Mouse (Mus musculus): ENCODE data around the gene Wfikkn2.

GRCm38 (mm10) chr11:94228416-94228815, 17.4 kb downstream of the Wfikkn2 start:
- no peak for TF ChIP-seq CTCF (IDR thresholded peaks at IDR 0.05; ENCODE audit: borderline replicate concordance, insufficient read depth, low read depth, low read length)
- TF ChIP-seq POLR2A (IDR thresholded peaks at IDR 0.05; ENCODE audit: borderline replicate concordance, insufficient read depth, low read length), result no peak

Measured in cerebellum, adult 2 months (tissue).